In genomic region chr4:108079762-108080161, GRCm38 (mm10) we compare ENCODE assay signal across 13 mouse cellular contexts. TPM values are rescaled to one million over a fixed set of nuclear protein-coding genes. Genes with fewer than 3 reads are reported as not detected.
DNase-seq lines count a peak whose midpoint lies in the region; ATAC-seq and TF ChIP-seq lines count a peak whose summit lies in the region.
"Had no signal": no experiment of that assay in that cellular context is flagged by ENCODE, and none has a peak within 500 bp of the region (broad histone marks: within the 10 kb centered on the region; RNA-seq: fewer than 3 reads in every experiment).

No protein-coding gene starts in this region.

- no peaks in the 10 kb centered on the region for H3K9me3 ChIP-seq in hindbrain, embryonic 11.5 days (ENCODE audit: control insufficient read depth, low read length)
- no peaks in the 10 kb centered on the region for H3K9me3 ChIP-seq in hindbrain, embryonic 14.5 days (ENCODE audit: control insufficient read depth, low read length)
- no peaks in the 10 kb centered on the region for H3K9me3 ChIP-seq in midbrain, embryonic 10.5 days (replicated peaks)
- H3K9me3 ChIP-seq in midbrain, postnatal 0 days (ENCODE audit: low read length), result no peaks in the 10 kb centered on the region
- no peaks in the 10 kb centered on the region for H3K9me3 ChIP-seq in embryonic facial prominence, embryonic 10.5 days
- no peaks in the 10 kb centered on the region for H3K9me3 ChIP-seq in midbrain, embryonic 15.5 days
- H3K9me3 ChIP-seq: limb, embryonic 12.5 days had no signal

- no peak overlapping the region for H3K4me2 ChIP-seq in hindbrain, embryonic 11.5 days (replicated peaks; ENCODE audit: low read depth, low read length)
- no peak overlapping the region for H3K4me2 ChIP-seq in hindbrain, embryonic 14.5 days (replicated peaks)
- no peak overlapping the region for H3K4me2 ChIP-seq in midbrain, postnatal 0 days (ENCODE audit: low read depth, low read length, poor library complexity, severe bottlenecking)
- H3K4me2 ChIP-seq in midbrain, embryonic 15.5 days, result no peak overlapping the region
- H3K4me2 ChIP-seq: limb, embryonic 12.5 days had no signal

- no peak overlapping the region for H3K9ac ChIP-seq in hindbrain, embryonic 11.5 days (ENCODE audit: low read depth, low read length)
- no peak overlapping the region for H3K9ac ChIP-seq in hindbrain, embryonic 14.5 days
- H3K9ac ChIP-seq in midbrain, postnatal 0 days (replicated peaks; ENCODE audit: low read length, poor library complexity, severe bottlenecking), result no peak overlapping the region
- H3K9ac ChIP-seq in midbrain, embryonic 15.5 days, result no peak overlapping the region
- H3K9ac ChIP-seq: limb, embryonic 12.5 days had no signal

- no peak overlapping the region for H3K27ac ChIP-seq in hindbrain, embryonic 11.5 days (ENCODE audit: low read depth, low read length)
- no peak overlapping the region for H3K27ac ChIP-seq in hindbrain, embryonic 14.5 days
- H3K27ac ChIP-seq in midbrain, embryonic 10.5 days (replicated peaks), result peak overlapping the region; percentile 69
- no peak overlapping the region for H3K27ac ChIP-seq in midbrain, postnatal 0 days (ENCODE audit: low read depth, low read length)
- H3K27ac ChIP-seq in embryonic facial prominence, embryonic 10.5 days (replicated peaks), result peak overlapping the region; percentile 51; the same call in 1 of the 2 replicates
- H3K27ac ChIP-seq in midbrain, embryonic 15.5 days, result 0 out of 2 replicates have a peak overlapping the region, but pooled peaks have one; percentile 5
- H3K27ac ChIP-seq: heart, adult 2 months; limb, embryonic 12.5 days; stomach, postnatal 0 days had no signal

- H3K4me1 ChIP-seq in hindbrain, embryonic 11.5 days (replicated peaks; ENCODE audit: control insufficient read depth, insufficient read depth, low read length), result no peaks in the 10 kb centered on the region
- no peaks in the 10 kb centered on the region for H3K4me1 ChIP-seq in hindbrain, embryonic 14.5 days (replicated peaks; ENCODE audit: control insufficient read depth, insufficient read depth, low read length)
- H3K4me1 ChIP-seq in midbrain, embryonic 10.5 days, result peaks cover 17% of the 10 kb centered on the region
- no peaks in the 10 kb centered on the region for H3K4me1 ChIP-seq in midbrain, postnatal 0 days (ENCODE audit: insufficient read depth, low read length)
- H3K4me1 ChIP-seq in embryonic facial prominence, embryonic 10.5 days, result peaks cover 14% of the 10 kb centered on the region
- H3K4me1 ChIP-seq in midbrain, embryonic 15.5 days, result no peaks in the 10 kb centered on the region

- no peak for ATAC-seq in hindbrain, embryonic 11.5 days (ENCODE audit: low FRiP score)
- ATAC-seq in hindbrain, embryonic 14.5 days (ENCODE audit: low FRiP score), result no peak
- ATAC-seq in midbrain, postnatal 0 days (ENCODE audit: low FRiP score), result no peak
- no peak for ATAC-seq in midbrain, embryonic 15.5 days (replicated peaks)

- no peaks in the 10 kb centered on the region for H3K36me3 ChIP-seq in hindbrain, embryonic 11.5 days (ENCODE audit: control insufficient read depth, insufficient read depth, low read length)
- no peaks in the 10 kb centered on the region; the same call in 1 of the 2 replicates for H3K36me3 ChIP-seq in hindbrain, embryonic 14.5 days (replicated peaks; ENCODE audit: control insufficient read depth, insufficient read depth)
- H3K36me3 ChIP-seq in midbrain, embryonic 10.5 days, result no peaks in the 10 kb centered on the region
- peaks cover 3% of the 10 kb centered on the region; the same call in 1 of the 2 replicates for H3K36me3 ChIP-seq in midbrain, postnatal 0 days (ENCODE audit: insufficient read depth, low read length)
- peaks cover 3% of the 10 kb centered on the region; the same call in 1 of the 2 replicates for H3K36me3 ChIP-seq in embryonic facial prominence, embryonic 10.5 days (replicated peaks)
- no peaks in the 10 kb centered on the region for H3K36me3 ChIP-seq in midbrain, embryonic 15.5 days (replicated peaks)
- H3K36me3 ChIP-seq: limb, embryonic 12.5 days had no signal

- peak; percentile 35 for DNase-seq in hindbrain, embryonic 11.5 days (ENCODE audit: low spot score)
- DNase-seq in hindbrain, embryonic 14.5 days (ENCODE audit: low spot score), result no peak
- no peak for DNase-seq in midbrain, embryonic 10.5 days (ENCODE audit: low spot score)
- no peak for DNase-seq in midbrain, postnatal 0 days (ENCODE audit: low spot score)
- peak; percentile 31 for DNase-seq in embryonic facial prominence, embryonic 10.5 days (ENCODE audit: low spot score)
- DNase-seq in urinary bladder, postnatal 10 days (ENCODE audit: low spot score), result no peak
- DNase-seq: cerebellum, adult 9-11 months; heart, adult 2 months; kidney, adult 11 months; layer of hippocampus, adult 9-11 months had no signal

- H3K27me3 ChIP-seq in hindbrain, embryonic 11.5 days (ENCODE audit: control insufficient read depth, insufficient read depth, low read length), result no peaks in the 10 kb centered on the region
- no peaks in the 10 kb centered on the region for H3K27me3 ChIP-seq in hindbrain, embryonic 14.5 days (ENCODE audit: control insufficient read depth, insufficient read depth, low read length)
- no peaks in the 10 kb centered on the region for H3K27me3 ChIP-seq in midbrain, embryonic 10.5 days (ENCODE audit: low read depth, poor library complexity, severe bottlenecking)
- no peaks in the 10 kb centered on the region for H3K27me3 ChIP-seq in midbrain, postnatal 0 days (ENCODE audit: insufficient read depth, low read length)
- H3K27me3 ChIP-seq in embryonic facial prominence, embryonic 10.5 days (replicated peaks; ENCODE audit: low read depth, poor library complexity, severe bottlenecking), result no peaks in the 10 kb centered on the region
- H3K27me3 ChIP-seq in midbrain, embryonic 15.5 days (replicated peaks), result no peaks in the 10 kb centered on the region
- H3K27me3 ChIP-seq: limb, embryonic 12.5 days had no signal

- no peak overlapping the region for H3K4me3 ChIP-seq in hindbrain, embryonic 11.5 days (ENCODE audit: low read depth, low read length)
- no peak overlapping the region for H3K4me3 ChIP-seq in hindbrain, embryonic 14.5 days (replicated peaks; ENCODE audit: low read length)
- no peak overlapping the region for H3K4me3 ChIP-seq in midbrain, embryonic 10.5 days
- H3K4me3 ChIP-seq in midbrain, postnatal 0 days (ENCODE audit: low read depth, low read length), result no peak overlapping the region
- H3K4me3 ChIP-seq in embryonic facial prominence, embryonic 10.5 days, result no peak overlapping the region
- H3K4me3 ChIP-seq in midbrain, embryonic 15.5 days, result no peak overlapping the region
- H3K4me3 ChIP-seq: heart, adult 2 months; limb, embryonic 12.5 days had no signal

- 57% methylated on average over 2 of the region's 2 CpGs for WGBS in hindbrain, embryonic 11.5 days
- WGBS in hindbrain, embryonic 14.5 days, result 33% methylated on average over 2 of the region's 2 CpGs
- 85% methylated on average over 2 of the region's 2 CpGs for WGBS in midbrain, embryonic 10.5 days
- WGBS in midbrain, postnatal 0 days, result 29% methylated on average over 2 of the region's 2 CpGs
- WGBS in embryonic facial prominence, embryonic 10.5 days, result 70% methylated on average over 2 of the region's 2 CpGs
- 15% methylated on average over 2 of the region's 2 CpGs for WGBS in midbrain, embryonic 15.5 days

- no peak for TF ChIP-seq CTCF in midbrain, postnatal 0 days (IDR thresholded peaks at IDR 0.05)

RNA-seq across cellular contexts. Expression of gene Podn, which starts 16.5 kb away (rescaled TPM):
- polyA plus RNA-seq in hindbrain, embryonic 11.5 days (2014; fragmentation: Nextera tagmentation; extraction: Ambion mirVana), result 0.33 and 0.43 TPM in 2 replicates
- 0.29 and 0.68 TPM in 2 replicates for polyA plus RNA-seq in hindbrain, embryonic 14.5 days (2014; fragmentation: Nextera tagmentation; extraction: Ambion mirVana)
- 0.10 and 0.12 TPM in 2 replicates for polyA plus RNA-seq in midbrain, embryonic 10.5 days (2016; fragmentation: Nextera tagmentation; extraction: Ambion mirVana)
- 2.5 and 5.7 TPM in 2 replicates for total RNA-seq in midbrain, postnatal 0 days (2014; rRNA removed)
- polyA plus RNA-seq in midbrain, postnatal 0 days (2015; fragmentation: Nextera tagmentation; extraction: Ambion mirVana), result 0.82 and 1.5 TPM in 2 replicates
- polyA plus RNA-seq in embryonic facial prominence, embryonic 10.5 days (2016; fragmentation: Nextera tagmentation; extraction: Ambion mirVana), result 0.05 and 0.38 TPM in 2 replicates
- 0.23 and 0.42 TPM in 2 replicates for polyA plus RNA-seq in midbrain, embryonic 15.5 days (2015; fragmentation: Nextera tagmentation; extraction: Ambion mirVana)

Comparison
In these comparisons a context has a peak if more than half of its experiments do, and no peak if none do; other contexts are left out.
1. DNase-seq: peak in hindbrain, embryonic 11.5 days (single experiment) and embryonic facial prominence, embryonic 10.5 days (single experiment); none in hindbrain, embryonic 14.5 days (single experiment), midbrain, embryonic 10.5 days (single experiment), midbrain, postnatal 0 days (single experiment) and urinary bladder, postnatal 10 days (single experiment).
2. H3K27ac ChIP-seq: peak in midbrain, embryonic 10.5 days (single experiment), embryonic facial prominence, embryonic 10.5 days (single experiment) and midbrain, embryonic 15.5 days (single experiment); none in hindbrain, embryonic 11.5 days (single experiment), hindbrain, embryonic 14.5 days (single experiment) and midbrain, postnatal 0 days (single experiment).